Mouse (Mus musculus) forebrain, embryonic 14.5 days (tissue): Measurements from ENCODE around the gene Nelfb. TPM values are rescaled to one million over a fixed set of nuclear protein-coding genes. Genes with fewer than 3 reads are reported as not detected.

Source experiments
- ATAC-seq: fragments of 200-750 bp; cut with Nextera tagmentation; 2 replicates; pipeline ENCODE4 v1.8.0; 2017; ENCODE audit warnings: mild to moderate bottlenecking, moderate library complexity
- DNase-seq: peaks from one replicate; pipeline ENCODE4 v3.0.0-alpha.2; 2015; ENCODE audit warnings: low spot score
- H3K27ac ChIP-seq: fragments of 300-500 bp; sonication (generic); 2 replicates; pipeline ENCODE4 v1.5.1; 2014; ENCODE audit warnings: low read depth, mild to moderate bottlenecking, control low read depth, low read length, moderate library complexity
- H3K27me3 ChIP-seq: fragments of 300-500 bp; sonication (generic); replicated peaks from 2 replicates; pipeline ENCODE4 v1.6.1; 2014; ENCODE audit warnings: low read length, control low read depth, mixed read lengths; ENCODE audit not compliant: control insufficient read depth, insufficient read depth
- H3K36me3 ChIP-seq: fragments of 300-500 bp; sonication (generic); 2 replicates; pipeline ENCODE4 v1.6.1; 2014; ENCODE audit warnings: low read length, control low read depth; ENCODE audit not compliant: control insufficient read depth, insufficient read depth
- H3K4me1 ChIP-seq: fragments of 300-500 bp; sonication (generic); 2 replicates; pipeline ENCODE4 v1.6.1; 2014; ENCODE audit warnings: antibody characterized with exemption, low read length, control low read depth; ENCODE audit not compliant: control insufficient read depth, insufficient read depth
- H3K4me2 ChIP-seq: fragments of 300-500 bp; sonication (generic); 2 replicates; pipeline ENCODE4 v1.6.1; 2014; ENCODE audit warnings: mild to moderate bottlenecking, control low read depth, low read length
- H3K4me3 ChIP-seq: fragments of 300-500 bp; sonication (generic); 2 replicates; pipeline ENCODE4 v1.5.1; 2014; ENCODE audit warnings: low read depth, low read length, control low read depth
- H3K9ac ChIP-seq: fragments of 300-500 bp; sonication (generic); 2 replicates; pipeline ENCODE4 v1.6.1; 2014; ENCODE audit warnings: mild to moderate bottlenecking, low read length, control low read depth, moderate library complexity
- H3K9me3 ChIP-seq: fragments of 300-500 bp; sonication (generic); replicated peaks from 2 replicates; pipeline ENCODE4 v1.6.1; 2016; ENCODE audit warnings: low read length, control low read depth, mixed read lengths; ENCODE audit not compliant: control insufficient read depth
- WGBS: fragments of 180-500 bp; shearing (Covaris S2); extraction: QIAGEN DNeasy Blood & Tissue Kit; methylation state at CpG from one replicate; pipeline ENCODE4 v1.1.7; 2014; 5-methylcytosine and 5-hydroxymethylcytosine counted together
- polyA plus RNA-seq: library from polyadenylated mRNA; unstranded; fragments of >200 nt; fragmentation: Nextera tagmentation; extraction: Ambion mirVana; gene quantifications from 2 replicates; pipeline ENCODE4 v1.2.1, GENCODE M21; 2014

The Nelfb gene
- polyA plus RNA-seq, 1 experiment from 2014 or later = 68.8 TPM

- Histone ChIP-seq H3K27me3 (no peaks in the 10 kb centered on the region), H3K9ac (peak overlapping the region; percentile 83; the same call in 1 of the 2 replicates), H3K36me3 (peaks cover 37% of the 10 kb centered on the region), H3K4me2 (peak overlapping the region; percentile 93), H3K9me3 (no peaks in the 10 kb centered on the region), H3K4me1 (peaks cover 15% of the 10 kb centered on the region), H3K27ac (no peak overlapping the region), H3K4me3 (peak overlapping the region; percentile 66)
- no peak for DNase-seq
- ATAC-seq = no peak
- 84% methylated on average over 8 of the region's 8 CpGs for WGBS
Measured at GRCm38 (mm10) chr2:25243342-25243741, 32.1 kb upstream of the Nelfb start.

DNA sequence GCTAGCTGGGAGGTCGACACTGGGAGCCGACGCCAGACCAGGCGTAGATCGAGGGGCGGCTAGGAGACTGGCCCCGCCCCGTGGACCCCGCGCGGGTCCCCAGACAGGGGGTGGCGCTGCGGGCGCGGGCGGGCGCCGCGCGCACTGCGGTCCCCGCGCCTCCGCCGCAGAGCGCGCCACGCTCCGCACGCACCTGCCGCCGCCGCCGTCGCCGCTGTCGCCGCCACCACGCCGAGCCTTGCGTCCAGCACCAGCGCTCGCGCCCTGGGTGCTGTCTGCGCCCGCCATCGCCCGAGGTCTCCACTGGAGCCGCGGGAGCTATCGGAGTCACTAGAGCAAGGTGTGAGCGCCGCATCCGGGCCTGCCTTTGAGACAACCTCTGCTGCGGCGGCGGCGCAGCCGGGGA, 30.8 kb upstream of the Nelfb start, which contains the start of the genes Rnf208 and Cysrt1:
Rnf208 (plus strand) TSS at position 155 of the 406 bp plus-strand sequence.
Cysrt1 (minus strand) TSS at position 352 of the 406 bp plus-strand sequence.
- ATAC-seq = peak; percentile 57
- H3K27ac ChIP-seq = no peak within 1 kb of the TSS
- H3K4me3 ChIP-seq = peak within 1 kb of the TSS; percentile 66
- H3K4me1 ChIP-seq = peaks cover 15% of the 10 kb centered on the region
- WGBS = under 1% methylated on average over 13 of the region's 59 CpGs
- no peaks in the 10 kb centered on the region for H3K27me3 ChIP-seq
- peak; percentile 55 for DNase-seq
- H3K9me3 ChIP-seq = no peaks in the 10 kb centered on the region
- peak within 1 kb of the TSS; percentile 83 for H3K9ac ChIP-seq
- H3K4me2 ChIP-seq = peak within 1 kb of the TSS; percentile 93
- peaks cover 25% of the 10 kb centered on the region for H3K36me3 ChIP-seq

GRCm38 (mm10) chr2:25241438-25241775, 30.1 kb upstream of the Nelfb start:
- peak; percentile 19 for ATAC-seq
- peak overlapping the region; percentile 66 for H3K4me3 ChIP-seq
- DNase-seq = no peak
- H3K27me3 ChIP-seq = no peaks in the 10 kb centered on the region
- 17% methylated on average over 6 of the region's 6 CpGs for WGBS
- peaks cover 22% of the 10 kb centered on the region; the same call in 1 of the 2 replicates for H3K36me3 ChIP-seq
- H3K4me2 ChIP-seq = peak overlapping the region; percentile 93
- H3K9me3 ChIP-seq = no peaks in the 10 kb centered on the region
- peak overlapping the region; percentile 83 for H3K9ac ChIP-seq
- peaks cover 15% of the 10 kb centered on the region for H3K4me1 ChIP-seq
- no peak overlapping the region for H3K27ac ChIP-seq

- peaks cover 15% of the 10 kb centered on the region for H3K4me1 ChIP-seq
- peak overlapping the region; percentile 93 for H3K4me2 ChIP-seq
- H3K36me3 ChIP-seq = peaks cover 16% of the 10 kb centered on the region; the same call in 1 of the 2 replicates
- H3K4me3 ChIP-seq = peak overlapping the region; percentile 66
- ATAC-seq (peak; percentile 85), DNase-seq (peak; percentile 89)
- WGBS = 1% methylated on average over 29 of the region's 29 CpGs
- H3K27me3 ChIP-seq = no peaks in the 10 kb centered on the region
- peak overlapping the region; percentile 56 for H3K9ac ChIP-seq
- no peaks in the 10 kb centered on the region for H3K9me3 ChIP-seq
- no peak overlapping the region for H3K27ac ChIP-seq
Measured at GRCm38 (mm10) chr2:25240723-25241437, 29.6 kb upstream of the Nelfb start.

DNA sequence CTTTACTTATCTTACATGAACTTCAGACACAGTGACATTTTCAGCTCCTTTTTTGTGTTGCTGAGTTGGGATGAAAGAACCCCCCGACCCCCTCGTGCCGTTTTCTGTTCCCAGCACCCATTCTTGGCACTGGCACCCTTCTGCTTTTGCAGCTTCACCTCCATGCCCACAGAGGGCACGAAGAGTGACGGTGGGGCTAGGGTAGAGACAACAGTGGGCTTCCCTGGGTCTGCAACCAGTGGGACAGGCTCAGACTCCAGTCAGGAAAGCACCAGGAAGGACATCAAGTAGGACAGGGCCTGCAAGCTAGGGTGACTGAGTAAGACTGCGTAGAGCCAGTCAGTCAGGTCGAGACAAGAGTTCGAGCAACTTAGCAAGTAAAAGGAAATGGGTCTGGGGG, 29.0 kb upstream of the Nelfb start:
- WGBS = 47% methylated on average over 8 of the region's 8 CpGs
- Histone ChIP-seq H3K4me2 (peak overlapping the region; percentile 93), H3K36me3 (peaks cover 11% of the 10 kb centered on the region; the same call in 1 of the 2 replicates), H3K9me3 (no peaks in the 10 kb centered on the region), H3K27me3 (no peaks in the 10 kb centered on the region), H3K27ac (no peak overlapping the region), H3K9ac (peak overlapping the region; percentile 56; the same call in 1 of the 2 replicates), H3K4me3 (peak overlapping the region; percentile 66; the same call in 1 of the 2 replicates), H3K4me1 (peaks cover 15% of the 10 kb centered on the region)
- DNase-seq (no peak), ATAC-seq (no peak; the same call in 1 of the 2 replicates)

GRCm38 (mm10) chr2:25239766-25240165, 28.5 kb upstream of the Nelfb start:
- H3K9me3 ChIP-seq = no peaks in the 10 kb centered on the region
- H3K27ac ChIP-seq = no peak overlapping the region
- H3K36me3 ChIP-seq = peaks cover 6% of the 10 kb centered on the region; the same call in 1 of the 2 replicates
- H3K4me1 ChIP-seq = peaks cover 15% of the 10 kb centered on the region
- H3K9ac ChIP-seq = no peak overlapping the region
- no peak overlapping the region for H3K4me3 ChIP-seq
- ATAC-seq = no peak
- H3K4me2 ChIP-seq = no peak overlapping the region
- WGBS = 93% methylated on average over 3 of the region's 3 CpGs
- no peaks in the 10 kb centered on the region for H3K27me3 ChIP-seq
- no peak for DNase-seq

GRCm38 (mm10) chr2:25238106-25238505, 26.8 kb upstream of the Nelfb start:
- no peaks in the 10 kb centered on the region for H3K27me3 ChIP-seq
- no peak overlapping the region for H3K4me2 ChIP-seq
- H3K36me3 ChIP-seq = no peaks in the 10 kb centered on the region
- H3K9me3 ChIP-seq = no peaks in the 10 kb centered on the region
- H3K9ac ChIP-seq = no peak overlapping the region
- ATAC-seq (no peak), DNase-seq (no peak)
- no peak overlapping the region for H3K27ac ChIP-seq
- no peak overlapping the region for H3K4me3 ChIP-seq
- H3K4me1 ChIP-seq = peaks cover 15% of the 10 kb centered on the region

DNA sequence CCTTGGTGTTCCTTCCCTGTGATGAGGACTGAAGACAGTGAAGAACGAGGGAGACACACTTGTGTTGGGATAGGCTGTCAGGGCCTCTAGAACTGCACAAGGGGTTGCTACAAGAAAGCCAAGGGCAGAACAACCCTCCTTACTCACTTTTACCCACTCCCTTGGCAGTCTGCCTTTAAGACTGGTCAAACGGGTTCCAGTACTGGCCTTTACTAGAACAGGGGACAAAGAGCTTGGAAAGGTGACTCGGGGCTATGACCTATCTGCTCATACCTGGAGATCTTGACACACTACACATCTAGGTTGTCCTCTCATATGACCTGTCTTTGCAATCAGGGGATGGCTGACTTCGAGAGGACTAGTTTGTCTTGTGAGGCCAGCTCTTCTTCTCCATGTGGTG, 26.2 kb upstream of the Nelfb start:
- ATAC-seq = no peak
- Histone ChIP-seq H3K4me3 (no peak overlapping the region), H3K27ac (no peak overlapping the region), H3K36me3 (no peaks in the 10 kb centered on the region), H3K9ac (no peak overlapping the region), H3K4me2 (no peak overlapping the region), H3K4me1 (peaks cover 13% of the 10 kb centered on the region), H3K27me3 (no peaks in the 10 kb centered on the region), H3K9me3 (no peaks in the 10 kb centered on the region)
- no peak for DNase-seq
- 64% methylated on average over 4 of the region's 4 CpGs for WGBS

- no peak within 1 kb of the TSS for H3K4me2 ChIP-seq
- DNase-seq (no peak), ATAC-seq (no peak)
- 34% methylated on average over 8 of the region's 8 CpGs for WGBS
- no peaks in the 10 kb centered on the region for H3K27me3 ChIP-seq
- no peak within 1 kb of the TSS for H3K4me3 ChIP-seq
- no peaks in the 10 kb centered on the region for H3K9me3 ChIP-seq
- no peaks in the 10 kb centered on the region for H3K36me3 ChIP-seq
- peaks cover 10% of the 10 kb centered on the region for H3K4me1 ChIP-seq
- H3K9ac ChIP-seq = no peak within 1 kb of the TSS
- H3K27ac ChIP-seq = no peak within 1 kb of the TSS
Measured at GRCm38 (mm10) chr2:25236614-25237013, 25.3 kb upstream of the Nelfb start, which contains the start of gene Rnf224. Gene Rnf224 (minus strand): TSS chr2:25236787.
